Mouse (Mus musculus) kidney, postnatal 0 days (tissue): ENCODE data around the gene Rcc1l. TPM values are rescaled to one million over a fixed set of nuclear protein-coding genes. Genes with fewer than 3 reads are reported as not detected.

Experiments used
- ATAC-seq: fragments of 200-750 bp; cut with Nextera tagmentation; replicated peaks from 2 replicates; pipeline ENCODE4 v1.8.0; 2017; ENCODE audit warnings: low read depth, moderate number of reproducible peaks, moderate TSS enrichment, moderate library complexity; ENCODE audit not compliant: low FRiP score
- DNase-seq: peaks from one replicate; pipeline ENCODE4 v3.0.0-alpha.2; 2016; ENCODE audit warnings: low spot score
- H3K27ac ChIP-seq: fragments of 300-500 bp; sonication (generic); 2 replicates; pipeline ENCODE4 v1.5.1; 2014; ENCODE audit warnings: mild to moderate bottlenecking
- H3K27me3 ChIP-seq: fragments of 300-500 bp; sonication (generic); 2 replicates; pipeline ENCODE4 v1.6.1; 2014; ENCODE audit warnings: low read length, mixed read lengths; ENCODE audit not compliant: insufficient read depth
- H3K36me3 ChIP-seq: fragments of 300-500 bp; sonication (generic); 2 replicates; pipeline ENCODE4 v1.6.1; 2014; ENCODE audit warnings: low read length, mixed read lengths; ENCODE audit not compliant: insufficient read depth
- H3K4me1 ChIP-seq: fragments of 300-500 bp; sonication (generic); replicated peaks from 2 replicates; pipeline ENCODE4 v1.6.1; 2014; ENCODE audit warnings: antibody characterized with exemption, low read length, mixed read lengths; ENCODE audit not compliant: insufficient read depth
- H3K4me2 ChIP-seq: fragments of 300-500 bp; sonication (generic); 2 replicates; pipeline ENCODE4 v1.6.1; 2014; ENCODE audit warnings: mild to moderate bottlenecking, low read length, moderate library complexity, mixed read lengths
- H3K4me3 ChIP-seq: fragments of 300-500 bp; sonication (generic); replicated peaks from 2 replicates; pipeline ENCODE4 v1.5.1; 2014; ENCODE audit warnings: low read depth, low read length
- H3K9ac ChIP-seq: fragments of 300-500 bp; sonication (generic); 2 replicates; pipeline ENCODE4 v1.6.1; 2014; ENCODE audit warnings: low read depth, low read length
- H3K9me3 ChIP-seq: fragments of 300-500 bp; sonication (generic); replicated peaks from 2 replicates; pipeline ENCODE4 v1.6.1; 2016; ENCODE audit warnings: low read length, inconsistent platforms, mixed read lengths
- CTCF ChIP-seq: IDR thresholded peaks from 2 replicates; pipeline ENCODE4 v1.5.1; 2016; ENCODE audit warnings: antibody characterized with exemption, low read depth, mild to moderate bottlenecking, moderate library complexity
- WGBS: fragments of 180-500 bp; shearing (Covaris S2); extraction: QIAGEN DNeasy Blood & Tissue Kit; methylation state at CpG from one replicate; pipeline ENCODE4 v1.1.7; 2014; 5-methylcytosine and 5-hydroxymethylcytosine counted together
- polyA plus RNA-seq: library from polyadenylated mRNA; unstranded; fragments of >200 nt; fragmentation: Nextera tagmentation; extraction: Ambion mirVana; gene quantifications from 2 replicates; pipeline ENCODE4 v1.2.1, GENCODE M21; 2015

Rcc1l gene
- polyA plus RNA-seq, 1 experiment from 2014 or later: 32.1 TPM

GRCm38 (mm10) chr5:134186059-134186458 is 9.5 kb upstream of the Rcc1l start:
- Histone ChIP-seq H3K27ac (no peak overlapping the region), H3K9me3 (no peaks in the 10 kb centered on the region), H3K27me3 (no peaks in the 10 kb centered on the region), H3K9ac (no peak overlapping the region), H3K4me2 (no peak overlapping the region), H3K36me3 (no peaks in the 10 kb centered on the region), H3K4me3 (no peak overlapping the region), H3K4me1 (peaks cover 17% of the 10 kb centered on the region)
- TF ChIP-seq CTCF: no peak
- WGBS: 87% methylated on average over 3 of the region's 3 CpGs
- DNase-seq (no peak), ATAC-seq (no peak)

DNA sequence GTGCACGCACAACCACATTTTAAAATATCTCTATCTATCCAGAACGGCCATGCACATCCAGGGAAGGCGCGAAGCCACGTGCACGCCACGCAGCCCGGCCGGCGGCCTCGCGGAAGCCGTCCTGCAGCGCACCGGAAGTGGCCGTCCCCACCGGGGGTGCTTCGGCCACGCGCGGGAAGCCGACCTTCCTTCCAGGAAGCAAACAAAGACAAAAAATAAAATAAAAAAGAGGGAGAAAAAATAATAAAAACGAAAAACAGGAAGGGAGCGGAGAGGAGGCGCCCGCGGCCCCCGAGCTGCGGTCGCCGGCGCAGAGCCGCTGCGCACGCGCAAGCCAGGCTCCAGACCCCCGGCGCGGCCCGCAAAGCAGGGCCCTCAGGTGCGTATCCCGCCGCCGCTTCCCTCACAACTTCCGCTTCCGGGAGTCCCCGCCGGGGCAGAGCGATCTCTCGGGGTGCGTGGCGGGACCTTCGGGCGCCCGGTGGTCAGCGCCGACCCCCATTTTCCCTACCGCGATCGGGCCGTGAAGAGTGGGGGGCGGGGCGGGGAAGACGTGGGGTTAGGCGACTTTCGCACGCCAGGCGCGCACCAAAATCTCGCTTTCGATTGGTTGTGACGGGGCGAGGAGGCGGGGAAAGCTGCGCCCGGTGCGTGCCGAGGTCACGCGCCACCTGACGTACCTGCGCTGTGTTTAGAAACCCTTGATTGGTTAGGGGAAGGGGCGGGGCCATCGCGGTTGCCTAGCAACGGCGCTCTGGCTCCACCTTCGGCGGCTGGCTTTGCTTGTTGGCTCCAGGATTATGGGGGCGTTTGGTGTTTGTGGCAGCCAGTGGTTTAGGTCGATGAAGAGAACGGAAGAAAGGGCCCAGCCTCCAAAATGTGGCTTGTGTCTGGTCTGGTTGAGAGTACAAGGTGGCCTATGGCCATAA is 7.6 kb upstream of the Rcc1l start, which contains the start of gene Gtf2ird2:
TSS of gene Gtf2ird2 (plus strand) at position 140 of the 929 bp plus-strand sequence.
- H3K4me3 ChIP-seq: peak within 1 kb of the TSS; percentile 74
- H3K27me3 ChIP-seq: no peaks in the 10 kb centered on the region
- WGBS: under 1% methylated on average over 92 of the region's 92 CpGs
- peak; percentile 98 for DNase-seq
- TF ChIP-seq CTCF: no peak; the same call in 1 of the 2 replicates
- no peaks in the 10 kb centered on the region for H3K36me3 ChIP-seq
- peaks cover 18% of the 10 kb centered on the region for H3K4me1 ChIP-seq
- H3K4me2 ChIP-seq: peak within 1 kb of the TSS; percentile 71
- H3K9me3 ChIP-seq: no peaks in the 10 kb centered on the region
- peak within 1 kb of the TSS; percentile 92 for H3K9ac ChIP-seq
- ATAC-seq: peak; percentile 93
- peak within 1 kb of the TSS; percentile 96 for H3K27ac ChIP-seq

DNA sequence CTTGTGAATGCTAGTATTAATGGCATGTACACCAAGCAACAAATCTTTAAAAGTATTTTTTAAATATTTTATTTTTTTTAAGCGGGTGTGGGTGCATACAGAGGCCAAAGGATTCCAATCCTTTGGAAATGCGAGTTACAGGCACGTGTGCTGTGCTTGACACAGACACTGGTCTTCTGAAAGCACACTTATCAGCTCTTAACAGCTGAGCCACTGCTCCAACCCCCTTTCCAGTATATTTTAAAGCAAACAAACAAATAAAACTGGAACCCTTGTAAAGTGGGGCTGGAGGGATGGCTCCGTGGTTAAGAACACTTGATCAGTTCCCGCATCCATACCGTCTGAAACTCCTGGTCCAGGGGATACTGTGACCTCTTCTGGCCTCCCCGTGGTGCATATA is 6.6 kb upstream of the Rcc1l start:
- no peak for TF ChIP-seq CTCF
- H3K27ac ChIP-seq: peak overlapping the region; percentile 96
- ATAC-seq (no peak), DNase-seq (no peak)
- no peaks in the 10 kb centered on the region for H3K27me3 ChIP-seq
- no peaks in the 10 kb centered on the region for H3K36me3 ChIP-seq
- peak overlapping the region; percentile 74 for H3K4me3 ChIP-seq
- no peaks in the 10 kb centered on the region for H3K9me3 ChIP-seq
- peak overlapping the region; percentile 71 for H3K4me2 ChIP-seq
- peaks cover 18% of the 10 kb centered on the region for H3K4me1 ChIP-seq
- 46% methylated on average over 7 of the region's 7 CpGs for WGBS
- peak overlapping the region; percentile 92; the same call in 1 of the 2 replicates for H3K9ac ChIP-seq

- Histone ChIP-seq H3K4me2 (peak overlapping the region; percentile 71; the same call in 1 of the 2 replicates), H3K4me1 (peaks cover 18% of the 10 kb centered on the region), H3K9ac (peak overlapping the region; percentile 92; the same call in 1 of the 2 replicates), H3K27me3 (no peaks in the 10 kb centered on the region), H3K4me3 (no peak overlapping the region), H3K27ac (peak overlapping the region; percentile 96), H3K9me3 (no peaks in the 10 kb centered on the region), H3K36me3 (no peaks in the 10 kb centered on the region)
- ATAC-seq (no peak), DNase-seq (peak; percentile 67)
- WGBS: 17% methylated on average over 4 of the region's 4 CpGs
- TF ChIP-seq CTCF: no peak
These were observed 6.2 kb upstream of the Rcc1l start for GRCm38 (mm10) chr5:134182735-134183134.

DNA sequence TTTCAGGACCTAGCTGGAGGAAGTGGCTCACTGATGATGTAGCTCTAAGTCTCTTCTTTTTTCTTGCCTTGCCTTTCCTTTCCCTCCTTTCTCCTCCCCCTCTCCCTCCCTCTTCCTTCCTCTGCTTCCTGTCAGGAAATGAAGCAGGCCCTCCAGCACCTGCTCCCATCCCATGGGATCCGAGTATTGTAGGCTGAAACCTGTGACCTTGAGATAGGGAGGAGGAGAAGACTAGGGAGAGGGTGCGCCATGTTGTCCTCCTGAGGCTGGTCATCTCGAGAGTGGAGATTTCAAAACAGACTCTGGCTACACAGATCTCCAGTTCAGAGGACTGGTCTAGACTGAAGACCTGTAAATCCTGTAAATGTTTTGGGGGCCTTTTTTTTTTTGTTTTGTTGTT is 5.6 kb upstream of the Rcc1l start:
- Histone ChIP-seq H3K36me3 (no peaks in the 10 kb centered on the region), H3K9me3 (no peaks in the 10 kb centered on the region), H3K27me3 (no peaks in the 10 kb centered on the region), H3K4me3 (no peak overlapping the region), H3K4me2 (0 out of 2 replicates have a peak overlapping the region, but pooled peaks have one; percentile 71), H3K4me1 (peaks cover 18% of the 10 kb centered on the region), H3K27ac (peak overlapping the region; percentile 96), H3K9ac (no peak overlapping the region)
- TF ChIP-seq CTCF: no peak
- DNase-seq: no peak
- 46% methylated on average over 3 of the region's 3 CpGs for WGBS
- no peak for ATAC-seq

DNA sequence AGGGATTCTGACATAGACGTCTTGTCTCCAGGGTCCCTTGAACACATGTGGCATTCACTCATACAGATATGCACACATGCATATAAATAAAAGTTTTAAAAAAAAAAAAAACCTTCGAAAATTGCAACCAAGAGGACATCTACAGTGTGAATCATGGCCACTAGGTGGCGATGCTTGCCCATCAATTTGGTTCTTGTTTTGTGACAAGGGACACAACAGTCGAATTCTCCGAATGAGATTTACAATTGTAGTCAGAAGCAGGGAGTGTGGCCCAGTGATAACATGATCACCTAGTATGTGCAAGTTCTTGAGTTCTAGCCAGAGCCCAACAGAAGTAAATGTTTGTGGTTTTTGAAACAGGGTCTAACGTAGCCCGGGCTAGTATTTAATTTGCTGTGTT is 3.3 kb upstream of the Rcc1l start:
- WGBS: 22% methylated on average over 7 of the region's 7 CpGs
- Histone ChIP-seq H3K27ac (no peak overlapping the region), H3K9me3 (no peaks in the 10 kb centered on the region), H3K4me2 (no peak overlapping the region), H3K36me3 (no peaks in the 10 kb centered on the region), H3K4me1 (peaks cover 21% of the 10 kb centered on the region), H3K9ac (no peak overlapping the region), H3K4me3 (no peak overlapping the region), H3K27me3 (no peaks in the 10 kb centered on the region)
- ATAC-seq (no peak), DNase-seq (peak; percentile 90)
- TF ChIP-seq CTCF: peak; percentile 93
